Mouse (Mus musculus) ES-E14 (cell line): ENCODE data around the gene Tas2r105.
A peak's percentile ranks its signal among the peaks of the same experiment; 100 is the strongest.

ENCODE experiments used
- CHD2 ChIP-seq: IDR thresholded peaks from 2 replicates; pipeline ENCODE4 v1.6.1; 2014; ENCODE audit warnings: mild to moderate bottlenecking, low read depth, low read length, inconsistent platforms
- HCFC1 ChIP-seq: IDR thresholded peaks from 2 replicates; pipeline ENCODE4 v1.6.1; 2012; ENCODE audit warnings: low read length, inconsistent platforms, borderline replicate concordance; ENCODE audit not compliant: insufficient read depth
- MAFK ChIP-seq: IDR thresholded peaks from 2 replicates; pipeline ENCODE4 v1.6.1; 2014; ENCODE audit warnings: mild to moderate bottlenecking, low read depth, low read length, inconsistent platforms; ENCODE audit not compliant: insufficient read depth
- ZC3H11A ChIP-seq: IDR thresholded peaks from 2 replicates; pipeline ENCODE4 v1.6.1; 2012; ENCODE audit warnings: low read depth, mild to moderate bottlenecking, inconsistent platforms, low read length, borderline replicate concordance
- ZNF384 ChIP-seq: IDR thresholded peaks from 2 replicates; pipeline ENCODE4 v1.6.1; 2012; ENCODE audit warnings: low read depth, low read length, inconsistent platforms

GRCm38 (mm10) chr6:131712803-131713202 is 25.5 kb upstream of the Tas2r105 start:
- peak; percentile 50; the same call in 1 of the 2 replicates for TF ChIP-seq ZC3H11A
- no peak for TF ChIP-seq ZNF384
- TF ChIP-seq MAFK = no peak
- no peak for TF ChIP-seq CHD2
- no peak for TF ChIP-seq HCFC1
